Mouse (Mus musculus) MEL (cell line): ENCODE measurements around the gene 6030408B16Rik. TPM values are rescaled to one million over a fixed set of nuclear protein-coding genes. Genes with fewer than 3 reads are reported as not detected.

Experiments used
- DNase-seq: peaks from one replicate; pipeline ENCODE4 v3.0.0; 2011; ENCODE audit warnings: low read depth, low spot score
- H3K27ac ChIP-seq: 2 replicates; pipeline ENCODE4 v1.5.1; 2012; ENCODE audit warnings: low read depth, mild to moderate bottlenecking, control low read depth, low read length, moderate library complexity; ENCODE audit not compliant: control insufficient read depth
- H3K27me3 ChIP-seq, 2 experiments: fragments of 150-350 bp in 1 of 2; sonication (generic) in 1 of 2; 2 replicates each; pipeline ENCODE4 v1.6.1; 2012; ENCODE audit warnings: low read length in 2 of 2, mild to moderate bottlenecking in 2 of 2, improper control_type of control experiment in 1 of 2, moderate library complexity in 1 of 2; ENCODE audit not compliant: insufficient read depth in 2 of 2, control insufficient read depth in 1 of 2
- H3K36me3 ChIP-seq, 2 experiments: 2 replicates each; pipeline ENCODE4 v1.6.1; 2012 to 2014; ENCODE audit warnings: low read length in 2 of 2, improper control_type of control experiment in 1 of 2, inconsistent platforms in 1 of 2, mild to moderate bottlenecking in 1 of 2; ENCODE audit not compliant: insufficient read depth in 2 of 2, control insufficient read depth in 1 of 2
- H3K4me1 ChIP-seq, 2 experiments: fragments of 150-350 bp in 1 of 2; sonication (generic) in 1 of 2; 2 replicates each; pipeline ENCODE4 v1.6.1; 2012; ENCODE audit warnings: low read length in 2 of 2, improper control_type of control experiment in 1 of 2, mild to moderate bottlenecking in 1 of 2; ENCODE audit not compliant: insufficient read depth in 2 of 2, control insufficient read depth in 1 of 2
- H3K4me3 ChIP-seq, 2 experiments: fragments of 150-350 bp in 1 of 2; sonication (generic) in 1 of 2; 2 replicates each; pipeline ENCODE4 v1.5.1; 2012; ENCODE audit warnings: low read depth in 2 of 2, low read length in 2 of 2, mild to moderate bottlenecking in 2 of 2, moderate library complexity in 2 of 2, control low read depth in 1 of 2, improper control_type of control experiment in 1 of 2; ENCODE audit not compliant: control insufficient read depth in 1 of 2, insufficient read depth in 1 of 2
- H3K79me2 ChIP-seq: 2 replicates; pipeline ENCODE4 v1.6.1; 2012; ENCODE audit warnings: mild to moderate bottlenecking, low read length, moderate library complexity; ENCODE audit not compliant: control insufficient read depth, poor library complexity, insufficient read depth
- H3K9ac ChIP-seq: 2 replicates; pipeline ENCODE4 v1.6.1; 2012; ENCODE audit warnings: low read depth, mild to moderate bottlenecking, control low read depth, low read length, moderate library complexity; ENCODE audit not compliant: control insufficient read depth, poor library complexity, severe bottlenecking
- H3K9me3 ChIP-seq: fragments of 150-350 bp; sonication (generic); replicated peaks from 2 replicates; pipeline ENCODE4 v1.6.1; 2012; ENCODE audit warnings: mild to moderate bottlenecking, low read length, improper control_type of control experiment, moderate library complexity; ENCODE audit not compliant: insufficient read depth
- CHD2 ChIP-seq: IDR thresholded peaks from 2 replicates; pipeline ENCODE4 v1.6.1; 2011; ENCODE audit warnings: low read length, improper control_type of control experiment
- ELF1 ChIP-seq: IDR thresholded peaks from 2 replicates; pipeline ENCODE4 v1.6.1; 2014; ENCODE audit warnings: low read depth, mild to moderate bottlenecking, inconsistent platforms, low read length, improper control_type of control experiment, moderate library complexity
- EP300 ChIP-seq, 2 experiments: IDR thresholded peaks; 2 replicates each; pipeline ENCODE4 v1.6.1; 2011; ENCODE audit warnings: improper control_type of control experiment in 2 of 2, low read length in 2 of 2, low read depth in 1 of 2, mild to moderate bottlenecking in 1 of 2
- GATA1 ChIP-seq: IDR thresholded peaks from 2 replicates; pipeline ENCODE4 v1.6.1; 2011; ENCODE audit warnings: low read depth, low read length, improper control_type of control experiment
- HCFC1 ChIP-seq: IDR thresholded peaks from 2 replicates; pipeline ENCODE4 v1.6.1; 2012; ENCODE audit warnings: low read depth, mild to moderate bottlenecking, inconsistent platforms, low read length, improper control_type of control experiment, moderate library complexity
- JUND ChIP-seq: IDR thresholded peaks from 2 replicates; pipeline ENCODE4 v1.6.1; 2011; ENCODE audit warnings: low read depth, mild to moderate bottlenecking, improper control_type of control experiment, low read length
- KAT2A ChIP-seq: conservative IDR thresholded peaks from 2 replicates; pipeline ENCODE4 v1.6.1; 2012; ENCODE audit warnings: low read depth, low read length, improper control_type of control experiment, inconsistent platforms
- MAFK ChIP-seq: IDR thresholded peaks from 2 replicates; pipeline ENCODE4 v1.6.1; 2011; ENCODE audit warnings: low read depth, mild to moderate bottlenecking, low read length, improper control_type of control experiment, borderline replicate concordance
- MAZ ChIP-seq: IDR thresholded peaks from 2 replicates; pipeline ENCODE4 v1.6.1; 2012; ENCODE audit warnings: low read depth, mild to moderate bottlenecking, inconsistent platforms, low read length, improper control_type of control experiment
- MYB ChIP-seq: IDR thresholded peaks from 2 replicates; pipeline ENCODE4 v1.6.1; 2011; ENCODE audit warnings: mild to moderate bottlenecking, low read depth, low read length, improper control_type of control experiment
- MYC ChIP-seq: IDR thresholded peaks from 2 replicates; pipeline ENCODE4 v1.6.1; 2011; ENCODE audit warnings: low read depth, mild to moderate bottlenecking, low read length, improper control_type of control experiment, moderate library complexity
- POLR2AphosphoS2 ChIP-seq: IDR thresholded peaks from 2 replicates; pipeline ENCODE4 v1.6.1; 2011; ENCODE audit warnings: low read length, improper control_type of control experiment
- RCOR1 ChIP-seq: IDR thresholded peaks from 2 replicates; pipeline ENCODE4 v1.6.1; 2012; ENCODE audit warnings: low read depth, mild to moderate bottlenecking, inconsistent platforms, low read length, improper control_type of control experiment
- TAL1 ChIP-seq: IDR thresholded peaks from 2 replicates; pipeline ENCODE4 v1.6.1; 2012; ENCODE audit warnings: mild to moderate bottlenecking, inconsistent platforms, low read length, moderate library complexity, mixed read lengths
- USF2 ChIP-seq, 2 experiments: IDR thresholded peaks; 2 replicates each; pipeline ENCODE4 v1.6.1; 2011 to 2012; ENCODE audit warnings: improper control_type of control experiment in 2 of 2, low read length in 2 of 2, borderline replicate concordance in 1 of 2, inconsistent platforms in 1 of 2, low read depth in 1 of 2, mild to moderate bottlenecking in 1 of 2; ENCODE audit not compliant: insufficient read depth in 1 of 2
- ZKSCAN1 ChIP-seq: IDR thresholded peaks from 2 replicates; pipeline ENCODE4 v1.6.1; 2012; ENCODE audit warnings: low read depth, mild to moderate bottlenecking, inconsistent platforms, low read length, improper control_type of control experiment, moderate library complexity
- polyA plus RNA-seq, 2 experiments: library from polyadenylated mRNA; stranded (reverse) in 1 of 2; unstranded in 1 of 2; fragments of >175 nt in 1 of 2; fragments of >200 nt in 1 of 2; gene quantifications; 2 replicates each; pipeline versions ENCODE4 v1.2.1 to v1.2.4; 2012; ENCODE audit warnings: low replicate concordance in 2 of 2, low read depth in 1 of 2; ENCODE audit not compliant: insufficient read length in 2 of 2, insufficient read depth in 1 of 2, missing spikeins in 1 of 2
- total RNA-seq: library from RNA; depleted of rRNA; stranded (reverse); fragments of 300-350 nt; gene quantifications from 2 replicates; pipeline ENCODE4 v1.2.3, GENCODE M21; 2012

6030408B16Rik gene
- total and polyA plus RNA-seq, 3 experiments, result 0.12 to 0.18 TPM; not detected in 1

DNA sequence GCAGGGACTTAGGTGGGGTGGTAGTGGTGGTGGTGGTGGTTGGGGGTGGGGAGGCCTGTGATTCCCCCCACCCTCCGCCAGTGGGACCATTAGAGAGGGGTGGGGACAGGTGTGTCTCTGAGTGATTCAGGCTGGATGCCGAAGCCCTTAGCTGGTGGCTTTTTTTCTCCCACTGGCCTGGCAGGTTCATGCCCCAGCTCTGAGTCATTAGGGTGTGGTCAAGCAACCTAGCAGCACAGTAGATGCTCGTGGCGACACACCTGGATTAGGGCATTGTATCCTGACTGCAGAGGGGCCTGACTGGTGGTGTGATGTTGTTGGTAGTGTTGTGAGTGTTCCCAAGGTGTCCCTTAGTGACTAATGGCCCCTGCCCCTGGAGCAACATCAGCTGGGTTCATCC is 38.1 kb downstream of the 6030408B16Rik start:
- Histone ChIP-seq H3K27ac (no peak overlapping the region), H3K27me3 (no peaks in the 10 kb centered on the region), H3K36me3 (no peaks in the 10 kb centered on the region), H3K9ac (no peak overlapping the region), H3K79me2 (no peaks in the 10 kb centered on the region), H3K4me1 (no peaks in the 10 kb centered on the region), H3K4me3 (no peak overlapping the region), H3K9me3 (no peaks in the 10 kb centered on the region)
- TF ChIP-seq GATA1, result no peak
- TF ChIP-seq HCFC1, result no peak
- no peak for TF ChIP-seq USF2 (IDR thresholded peaks at IDR 0.05; ENCODE audit: borderline replicate concordance in 1 of 2, insufficient read depth in 1 of 2, low read depth in 1 of 2, low read length in 2 of 2)
- TF ChIP-seq MAZ, result no peak
- no peak for TF ChIP-seq MAFK
- no peak for TF ChIP-seq ZKSCAN1
- no peak for TF ChIP-seq CHD2
- no peak for TF ChIP-seq EP300 (IDR thresholded peaks at IDR 0.05; ENCODE audit: low read depth in 1 of 2, low read length in 2 of 2)
- TF ChIP-seq MYB, result no peak
- DNase-seq, result no peak

DNA sequence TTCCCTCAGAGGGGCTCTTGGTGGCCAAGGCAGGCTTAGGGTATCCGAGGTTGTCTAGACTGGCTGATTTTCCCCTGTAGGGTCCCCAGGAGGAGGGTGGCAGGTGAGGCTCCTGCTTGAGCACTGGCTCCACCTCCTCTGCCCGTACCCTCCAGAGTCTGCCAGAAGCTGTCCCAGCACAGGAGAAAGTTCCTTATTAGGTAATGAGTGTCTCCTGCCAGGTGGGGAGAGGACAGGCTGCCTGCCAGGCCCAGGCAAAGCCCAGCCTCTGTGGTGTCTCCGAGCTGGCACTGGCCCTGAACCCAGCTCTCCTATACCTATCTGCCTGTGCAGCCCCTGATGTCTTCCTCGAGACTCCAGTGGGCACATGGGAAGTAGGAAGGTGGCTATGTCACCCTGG is 39.4 kb downstream of the 6030408B16Rik start:
- Histone ChIP-seq H3K4me3 (no peak overlapping the region), H3K9me3 (no peaks in the 10 kb centered on the region), H3K79me2 (no peaks in the 10 kb centered on the region), H3K4me1 (peaks cover 0 to 11% of the 10 kb centered on the region in 2 experiments; a peak in 3 of 4 replicates), H3K36me3 (no peaks in the 10 kb centered on the region; a peak in 1 of 4 replicates), H3K27ac (no peak overlapping the region), H3K27me3 (no peaks in the 10 kb centered on the region), H3K9ac (no peak overlapping the region)
- no peak for DNase-seq
- TF ChIP-seq MYC (no peak), KAT2A (no peak), RCOR1 (no peak), TAL1 (no peak), ELF1 (no peak), USF2 (IDR thresholded peaks at IDR 0.05; ENCODE audit: borderline replicate concordance in 1 of 2, insufficient read depth in 1 of 2, low read depth in 1 of 2, low read length in 2 of 2) (no peak), JUND (no peak), EP300 (IDR thresholded peaks at IDR 0.05; ENCODE audit: low read depth in 1 of 2, low read length in 2 of 2) (no peak), POLR2AphosphoS2 (no peak), MAFK (no peak), CHD2 (no peak)
- TF ChIP-seq, all 39 proteins: peak for 0
